ENCODE assay signal across 8 mouse cellular contexts in the genomic region with DNA sequence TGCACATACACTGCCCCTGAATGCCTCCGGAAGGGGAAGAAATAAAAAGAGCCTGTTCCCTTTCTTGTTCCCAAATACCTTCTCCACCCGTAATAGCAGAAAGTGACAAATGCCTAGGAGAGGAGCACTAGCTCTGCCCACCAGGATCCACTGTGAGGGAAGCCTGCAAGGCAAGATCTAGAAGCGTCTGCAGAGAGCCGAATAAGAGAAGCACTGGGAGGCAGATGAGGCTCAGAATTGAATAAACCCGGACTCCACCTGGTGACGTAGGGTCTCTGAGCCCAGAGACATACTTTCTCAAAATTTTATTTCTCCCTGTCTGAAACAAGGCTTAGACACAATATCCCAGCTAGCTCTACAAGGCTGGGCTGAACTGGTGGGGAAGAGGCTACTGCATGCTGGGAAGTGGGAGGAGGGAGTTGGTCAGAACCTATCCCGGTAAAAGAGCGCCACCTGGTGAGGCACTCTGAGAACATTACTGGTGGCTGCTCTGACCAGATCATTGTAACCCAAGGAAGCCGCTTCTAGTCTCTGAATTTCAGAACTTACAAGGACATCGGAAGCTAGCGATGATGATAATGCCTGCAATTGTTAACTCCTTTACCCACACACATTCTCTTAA. TPM values are rescaled to one million over a fixed set of nuclear protein-coding genes. Genes with fewer than 3 reads are reported as not detected.
A peak's percentile ranks its signal among the peaks of the same experiment; 100 is the strongest.
DNase-seq lines count a peak whose midpoint lies in the region; ATAC-seq lines count a peak whose summit lies in the region.

No protein-coding gene starts in this region.

- peak; percentile 86 to 94 for DNase-seq in adrenal gland, adult (ENCODE audit: inconsistent age in 2 of 2, low spot score in 1 of 2)
- peak; percentile 95 for DNase-seq in embryo, embryonic 10 days (ENCODE audit: low spot score)
- peak; percentile 86 for DNase-seq in gastrocnemius, postnatal 14 days
- DNase-seq in left cerebral cortex, adult 9 months (ENCODE audit: low spot score in 2 of 2) = peak; percentile 62 to 93
- DNase-seq in right cerebral cortex, postnatal 14 days = peak; percentile 93
- DNase-seq in urinary bladder, postnatal 25 days (ENCODE audit: low spot score) = peak; percentile 88

- ATAC-seq in inflammation-experienced regulatory T-cells, adult 6 months = peak; percentile 32
- peak; percentile 99 for ATAC-seq in megakaryocyte progenitor cell, adult 5-6 weeks (replicated peaks; ENCODE audit: poor library complexity)

- intact Hi-C loops in gastrocnemius, postnatal 14 days (cut with DNase I; ENCODE audit: low total_unique reads) = loop anchor here (5.0 kb wide), 2 partner anchors 283 to 298 kb away; no protein-coding TSS in a partner anchor

RNA-seq across cellular contexts. Expression of a gene that starts 45.2 kb away (rescaled TPM):
- 10 to 100 TPM; 15.3 TPM for total RNA-seq in gastrocnemius, postnatal 14 days (2021)
- polyA plus RNA-seq in inflammation-experienced regulatory T-cells, adult 6 months (2017; shearing (Covaris generic)) = 100 to 1,000 TPM in 2 of 3 experiments, 10 to 100 TPM in 1; 89.0 to 121 (median 107) TPM
- total RNA-seq in megakaryocyte progenitor cell, adult 5-6 weeks (2015) = 87.0 and 96.9 TPM in 2 replicates
- total RNA-seq in megakaryocyte progenitor cell, adult 5-6 weeks (2017) = 65.8 and 79.9 TPM in 2 replicates

RNA-seq across cellular contexts. Expression of a gene that starts 53.7 kb away (rescaled TPM):
- total RNA-seq in gastrocnemius, postnatal 14 days (2021) = 1 to 10 TPM; 4.1 to 5.0 TPM
- under 1 TPM; 0.20 to 0.90 (median 0.68) TPM for polyA plus RNA-seq in inflammation-experienced regulatory T-cells, adult 6 months (2017; shearing (Covaris generic))
- 2.0 and 2.5 TPM in 2 replicates for total RNA-seq in megakaryocyte progenitor cell, adult 5-6 weeks (2015)
- total RNA-seq in megakaryocyte progenitor cell, adult 5-6 weeks (2017) = 0.79 and 1.9 TPM in 2 replicates

Comparison
In these comparisons a context has a peak if more than half of its experiments do, and no peak if none do; other contexts are left out.
1. Peak in every context shown above with its lines: DNase-seq and ATAC-seq.
2. RNA of a gene that starts 45.2 kb away (total RNA-seq): 65.8 to 96.9 TPM in megakaryocyte progenitor cell, adult 5-6 weeks; 15.3 TPM in gastrocnemius, postnatal 14 days; every median in the first group is over 4 times any median in the second.